In the genomic region with DNA sequence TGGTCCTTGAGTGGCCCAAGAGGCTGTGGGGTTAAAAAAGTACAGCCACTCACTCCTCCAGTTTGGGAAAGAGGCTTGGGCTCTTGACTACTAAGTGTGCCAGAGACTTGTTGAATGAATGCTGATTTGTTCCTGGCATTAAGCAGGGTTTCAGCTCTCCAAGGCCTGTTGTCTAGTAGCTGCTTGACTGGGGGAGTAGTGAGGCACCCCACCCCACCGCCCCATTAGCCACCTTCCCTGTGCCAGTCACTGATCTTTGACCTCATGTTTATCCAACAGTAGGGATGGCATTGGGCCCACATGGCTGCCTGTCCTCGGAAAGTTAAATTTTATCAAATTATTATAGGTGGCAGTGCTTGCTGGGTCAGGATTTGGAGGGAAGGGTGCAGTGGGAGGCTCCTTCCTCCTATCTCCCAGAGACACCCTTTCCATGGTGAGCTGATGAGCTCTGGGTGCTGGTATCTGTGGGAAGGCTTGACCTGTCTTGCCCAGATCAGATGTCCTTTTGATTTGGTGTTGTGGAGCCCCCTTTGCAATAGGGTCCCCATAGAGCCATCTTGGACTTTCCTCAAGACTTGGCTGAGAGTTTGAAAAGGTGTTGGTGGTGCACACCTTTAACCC, we compare ENCODE assay signal across 16 mouse cellular contexts. TPM values are rescaled to one million over a fixed set of nuclear protein-coding genes. Genes with fewer than 3 reads are reported as not detected.
DNase-seq lines count a peak whose midpoint lies in the region; ATAC-seq and TF ChIP-seq lines count a peak whose summit lies in the region.
"Had no signal": no experiment of that assay in that cellular context is flagged by ENCODE, and none has a peak within 500 bp of the region (broad histone marks: within the 10 kb centered on the region; RNA-seq: fewer than 3 reads in every experiment).

No protein-coding gene starts in this region.

- peak; percentile 36 to 39 for DNase-seq in heart, adult 18-20 months
- peak in 1 of 2 experiments; percentile 24 for DNase-seq in layer of hippocampus, adult 2 months (ENCODE audit: low spot score in 2 of 2)
- no peak for DNase-seq in layer of hippocampus, adult 18-20 months (ENCODE audit: low spot score in 2 of 2)
- no peak for DNase-seq in liver, embryonic 14.5 days (ENCODE audit: low read depth in 3 of 3, low spot score in 3 of 3)
- DNase-seq in adrenal gland, postnatal 4 days (ENCODE audit: low spot score in 2 of 2): no peak
- no peak for DNase-seq in layer of hippocampus, postnatal 10 days (ENCODE audit: low spot score in 2 of 2)
- DNase-seq: cerebellum, adult 9-10 months had no signal

- no peak overlapping the region for H3K4me2 ChIP-seq in heart, embryonic 11.5 days
- no peak overlapping the region for H3K4me2 ChIP-seq in liver, embryonic 14.5 days (ENCODE audit: low read depth)
- H3K4me2 ChIP-seq: forebrain, embryonic 15.5 days; limb, embryonic 15.5 days; midbrain, embryonic 13.5 days; neural tube, embryonic 13.5 days had no signal

- no peaks in the 10 kb centered on the region for H3K36me3 ChIP-seq in heart, embryonic 11.5 days (ENCODE audit: control insufficient read depth, insufficient read depth, low read length)
- H3K36me3 ChIP-seq in erythroblast, embryonic 14.5 days (ENCODE audit: control insufficient read depth): peaks cover 7% of the 10 kb centered on the region
- no peaks in the 10 kb centered on the region for H3K36me3 ChIP-seq in liver, embryonic 14.5 days (replicated peaks; ENCODE audit: control insufficient read depth, insufficient read depth, low read depth)
- H3K36me3 ChIP-seq: forebrain, embryonic 15.5 days; limb, embryonic 15.5 days; midbrain, embryonic 13.5 days; neural tube, embryonic 13.5 days had no signal

- no peak for TF ChIP-seq CTCF in layer of hippocampus, adult 2 months (conservative IDR thresholded peaks at IDR 0.05)
- TF ChIP-seq CTCF in liver, embryonic 14.5 days (IDR thresholded peaks at IDR 0.05; ENCODE audit: low read depth): no peak

- WGBS in heart, embryonic 11.5 days (ENCODE audit: insufficient replicate concordance): 66% methylated on average over 2 of the region's 2 CpGs
- 50% methylated on average over 2 of the region's 2 CpGs for WGBS in liver, embryonic 14.5 days (ENCODE audit: insufficient replicate concordance)

- H3K4me3 ChIP-seq in heart, embryonic 11.5 days (ENCODE audit: low read depth, low read length): no peak overlapping the region
- H3K4me3 ChIP-seq in layer of hippocampus, adult 2 months: no peak overlapping the region
- peak overlapping the region; percentile 28 for H3K4me3 ChIP-seq in erythroblast, embryonic 14.5 days (replicated peaks)
- no peak overlapping the region for H3K4me3 ChIP-seq in liver, embryonic 14.5 days (ENCODE audit: insufficient read depth in 1 of 2, low read depth in 2 of 2, low read length in 2 of 2)
- H3K4me3 ChIP-seq: forebrain, embryonic 15.5 days; left cerebral cortex, adult 2 months; limb, embryonic 15.5 days; midbrain, embryonic 13.5 days; neural tube, embryonic 13.5 days had no signal

- H3K9ac ChIP-seq in heart, embryonic 11.5 days (ENCODE audit: low read depth, low read length): no peak overlapping the region
- no peak overlapping the region for H3K9ac ChIP-seq in liver, embryonic 14.5 days (replicated peaks)
- H3K9ac ChIP-seq: forebrain, embryonic 15.5 days; limb, embryonic 15.5 days; midbrain, embryonic 13.5 days; neural tube, embryonic 13.5 days had no signal

- no peak overlapping the region for H3K27ac ChIP-seq in heart, embryonic 11.5 days (ENCODE audit: low read depth, low read length)
- peak overlapping the region; percentile 75 for H3K27ac ChIP-seq in layer of hippocampus, adult 2 months
- H3K27ac ChIP-seq in liver, embryonic 14.5 days: no peak overlapping the region
- H3K27ac ChIP-seq: forebrain, embryonic 15.5 days; left cerebral cortex, adult 2 months; limb, embryonic 15.5 days; midbrain, embryonic 13.5 days; neural tube, embryonic 13.5 days had no signal

- H3K9me3 ChIP-seq in heart, embryonic 11.5 days (replicated peaks; ENCODE audit: control insufficient read depth, low read length): no peaks in the 10 kb centered on the region
- H3K9me3 ChIP-seq in erythroblast, embryonic 14.5 days (ENCODE audit: control insufficient read depth, low read length): no peaks in the 10 kb centered on the region
- H3K9me3 ChIP-seq in liver, embryonic 14.5 days (ENCODE audit: control insufficient read depth, low read length): no peaks in the 10 kb centered on the region
- H3K9me3 ChIP-seq: forebrain, embryonic 15.5 days; limb, embryonic 15.5 days; midbrain, embryonic 13.5 days; neural tube, embryonic 13.5 days had no signal

- no peak for ATAC-seq in heart, embryonic 11.5 days (replicated peaks; ENCODE audit: insufficient number of reproducible peaks, low FRiP score, low TSS enrichment)
- ATAC-seq in liver, embryonic 14.5 days (ENCODE audit: insufficient read depth): peak; percentile 51; the same call in 1 of the 2 replicates
- ATAC-seq: activated CD4-positive, CD25-positive, alpha-beta regulatory T cell, adult 4 months; forebrain, embryonic 15.5 days; intestine, embryonic 16.5 days; midbrain, embryonic 13.5 days had no signal

- no peak for TF ChIP-seq EP300 in liver, embryonic 14.5 days (IDR thresholded peaks at IDR 0.05; ENCODE audit: low read depth)

- H3K27me3 ChIP-seq in heart, embryonic 11.5 days (ENCODE audit: control insufficient read depth, insufficient read depth, low read length): no peaks in the 10 kb centered on the region
- no peaks in the 10 kb centered on the region for H3K27me3 ChIP-seq in erythroblast, embryonic 14.5 days (ENCODE audit: control insufficient read depth)
- H3K27me3 ChIP-seq in liver, embryonic 14.5 days (ENCODE audit: control insufficient read depth, insufficient read depth, low read length): no peaks in the 10 kb centered on the region
- H3K27me3 ChIP-seq: forebrain, embryonic 15.5 days; limb, embryonic 15.5 days; midbrain, embryonic 13.5 days; neural tube, embryonic 13.5 days had no signal

- H3K4me1 ChIP-seq in heart, embryonic 11.5 days (ENCODE audit: control insufficient read depth, insufficient read depth, low read length): peaks cover 15% of the 10 kb centered on the region
- peaks cover 43% of the 10 kb centered on the region for H3K4me1 ChIP-seq in erythroblast, embryonic 14.5 days (ENCODE audit: control insufficient read depth)
- H3K4me1 ChIP-seq in liver, embryonic 14.5 days (replicated peaks; ENCODE audit: control insufficient read depth in 2 of 2, insufficient read depth in 2 of 2, low read length in 1 of 2): peaks cover 6 to 28% of the 10 kb centered on the region in 2 experiments
- H3K4me1 ChIP-seq: limb, embryonic 15.5 days; midbrain, embryonic 13.5 days had no signal

RNA-seq across cellular contexts. Expression of a gene that starts 7.5 kb away (rescaled TPM):
- 10 to 100 TPM; 81.6 to 88.8 TPM for total RNA-seq in heart, adult 18-20 months (2021)
- 13.0 and 18.5 TPM in 2 replicates for polyA plus RNA-seq in heart, embryonic 11.5 days (2014; fragmentation: Nextera tagmentation; extraction: Ambion mirVana)
- 100 to 1,000 TPM; 257 to 258 TPM for total RNA-seq in layer of hippocampus, adult 2 months (2021)
- 100 to 1,000 TPM; 276 to 284 TPM for total RNA-seq in layer of hippocampus, adult 18-20 months (2021)
- 0.64 and 0.71 TPM in 2 replicates for polyA plus RNA-seq in erythroblast, embryonic 14.5 days (2012)
- 4.6 TPM in 2 replicates for polyA plus RNA-seq in liver, embryonic 14.5 days (2012; rRNA removed)
- 8.8 and 10.1 TPM in 2 replicates for polyA plus RNA-seq in liver, embryonic 14.5 days (2014; fragmentation: Nextera tagmentation; extraction: Ambion mirVana)
- 10 to 100 TPM; 63.3 to 77.3 TPM for total RNA-seq in adrenal gland, postnatal 4 days (2021)
- 100 to 1,000 TPM; 165 to 168 TPM for total RNA-seq in layer of hippocampus, postnatal 10 days (2021)

RNA-seq across cellular contexts. Expression of a gene that starts 17.3 kb away (rescaled TPM):
- 10 to 100 TPM; 40.6 to 41.8 TPM for total RNA-seq in heart, adult 18-20 months (2021)
- 209 and 212 TPM in 2 replicates for polyA plus RNA-seq in heart, embryonic 11.5 days (2014; fragmentation: Nextera tagmentation; extraction: Ambion mirVana)
- total RNA-seq in layer of hippocampus, adult 2 months (2021): 10 to 100 TPM; 47.2 to 51.9 TPM
- total RNA-seq in layer of hippocampus, adult 18-20 months (2021): 10 to 100 TPM; 48.3 to 49.3 TPM
- 11.3 and 19.1 TPM in 2 replicates for polyA plus RNA-seq in erythroblast, embryonic 14.5 days (2012)
- polyA plus RNA-seq in liver, embryonic 14.5 days (2012; rRNA removed): 355 and 391 TPM in 2 replicates
- polyA plus RNA-seq in liver, embryonic 14.5 days (2014; fragmentation: Nextera tagmentation; extraction: Ambion mirVana): 356 and 377 TPM in 2 replicates
- 100 to 1,000 TPM; 141 to 161 TPM for total RNA-seq in adrenal gland, postnatal 4 days (2021)
- 10 to 100 TPM; 55.0 to 59.2 TPM for total RNA-seq in layer of hippocampus, postnatal 10 days (2021)

RNA-seq across cellular contexts. Expression of a gene that starts 22.8 kb away (rescaled TPM):
- 10 to 100 TPM; 24.7 to 26.9 TPM for total RNA-seq in heart, adult 18-20 months (2021)
- 42.1 and 44.2 TPM in 2 replicates for polyA plus RNA-seq in heart, embryonic 11.5 days (2014; fragmentation: Nextera tagmentation; extraction: Ambion mirVana)
- total RNA-seq in layer of hippocampus, adult 2 months (2021): 10 to 100 TPM; 30.3 to 32.9 TPM
- 10 to 100 TPM; 32.8 to 32.9 TPM for total RNA-seq in layer of hippocampus, adult 18-20 months (2021)
- 1.6 and 1.9 TPM in 2 replicates for polyA plus RNA-seq in erythroblast, embryonic 14.5 days (2012)
- 9.0 and 11.8 TPM in 2 replicates for polyA plus RNA-seq in liver, embryonic 14.5 days (2012; rRNA removed)
- polyA plus RNA-seq in liver, embryonic 14.5 days (2014; fragmentation: Nextera tagmentation; extraction: Ambion mirVana): 15.2 and 15.7 TPM in 2 replicates
- total RNA-seq in adrenal gland, postnatal 4 days (2021): 10 to 100 TPM; 37.5 to 39.1 TPM
- total RNA-seq in layer of hippocampus, postnatal 10 days (2021): 10 to 100 TPM; 24.1 to 26.0 TPM

Comparison
In these comparisons a context has a peak if more than half of its experiments do, and no peak if none do; other contexts are left out.
1. DNase-seq: peak in heart, adult 18-20 months (2 of 2); none in layer of hippocampus, adult 18-20 months (0 of 2), liver, embryonic 14.5 days (0 of 3), adrenal gland, postnatal 4 days (0 of 2) and layer of hippocampus, postnatal 10 days (0 of 2).